Mouse (Mus musculus) hematopoietic stem cell, adult 5-6 weeks (primary cell): ENCODE measurements around the gene Rnls. TPM values are rescaled to one million over a fixed set of nuclear protein-coding genes. Genes with fewer than 3 reads are reported as not detected.

Experiments used
- ATAC-seq, 2 experiments: fragments of 125-278 bp in 1 of 2; replicated peaks in 1 of 2; 2 replicates each; pipeline ENCODE4 v1.8.0; 2016 to 2017; ENCODE audit warnings: inconsistent platforms in 2 of 2, mild to moderate bottlenecking in 2 of 2, moderate number of reproducible peaks in 2 of 2, low read depth in 1 of 2, moderate TSS enrichment in 1 of 2; ENCODE audit not compliant: low FRiP score in 2 of 2, poor library complexity in 2 of 2, severe bottlenecking in 2 of 2, insufficient read depth in 1 of 2, low TSS enrichment in 1 of 2
- total RNA-seq: library from RNA; stranded (forward); fragments of 172-1452, 232-1000 nt; gene quantifications from 2 replicates; pipeline ENCODE4 v1.2.3, GENCODE M21; 2017

Gene Rnls
- total RNA-seq, 1 experiment from 2014 or later = 1.7 TPM

GRCm38 (mm10) chr19:33099201-33099788 is 292.8 kb downstream of the Rnls start:
- ATAC-seq = no peak

DNA sequence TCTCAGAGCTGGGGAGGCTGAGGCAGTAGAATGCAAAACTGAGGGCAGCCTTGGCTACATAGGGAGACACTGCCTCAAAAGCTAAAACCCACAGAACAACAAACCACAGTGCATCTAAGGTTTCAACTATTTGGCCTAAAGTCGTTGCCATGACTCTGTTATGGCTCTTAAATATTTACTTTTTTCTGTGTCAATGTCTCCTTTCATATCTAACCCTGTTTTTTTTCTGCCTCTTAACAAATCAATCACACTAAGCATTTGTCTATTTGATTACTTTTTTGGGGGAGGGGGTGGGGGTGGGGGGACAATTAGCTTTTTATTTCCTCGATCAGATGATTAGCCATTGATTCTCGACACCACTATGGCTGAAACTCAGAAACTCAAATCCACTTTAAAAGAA is 294.4 kb downstream of the Rnls start:
- no peak for ATAC-seq

DNA sequence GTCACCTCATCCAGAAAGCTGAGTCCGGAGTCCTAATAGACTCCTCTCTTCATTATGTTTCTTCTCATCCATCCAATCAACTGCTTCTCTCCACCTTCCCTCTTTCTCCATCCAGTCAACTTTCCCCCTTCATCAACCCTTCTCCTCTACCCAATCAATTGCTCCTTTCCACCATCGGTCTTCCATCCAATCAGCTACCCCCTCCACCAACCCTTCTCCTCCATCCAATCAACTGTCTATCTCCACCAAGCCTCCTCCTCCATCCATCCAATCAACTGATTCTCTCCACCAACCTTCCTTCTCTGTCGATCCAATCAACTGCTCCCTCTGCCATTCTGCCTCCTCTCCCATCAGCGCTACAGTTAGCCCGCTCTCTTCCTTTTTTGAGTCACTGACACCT is 295.5 kb downstream of the Rnls start:
- ATAC-seq = no peak

DNA sequence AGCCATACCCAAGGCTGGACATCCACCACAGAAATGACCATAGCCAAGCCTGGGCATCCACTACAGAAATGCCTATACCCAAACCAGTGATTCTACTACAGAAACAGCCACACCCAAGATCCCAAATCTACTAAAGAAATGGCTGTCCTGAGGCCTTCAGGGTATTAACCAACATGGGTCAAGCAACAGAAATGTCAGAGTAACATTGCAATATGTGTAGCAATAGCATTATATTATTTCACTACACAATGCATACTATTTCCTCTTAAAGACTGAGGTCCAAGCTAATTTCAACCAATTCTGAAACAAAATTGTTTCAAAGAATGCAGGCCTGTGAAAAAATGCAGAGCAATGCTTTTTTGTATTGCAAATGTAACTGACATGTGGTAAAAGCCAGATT is 299.5 kb downstream of the Rnls start:
- no peak for ATAC-seq

- no peak for ATAC-seq
Measured at GRCm38 (mm10) chr19:33091324-33091723, 300.8 kb downstream of the Rnls start.

DNA sequence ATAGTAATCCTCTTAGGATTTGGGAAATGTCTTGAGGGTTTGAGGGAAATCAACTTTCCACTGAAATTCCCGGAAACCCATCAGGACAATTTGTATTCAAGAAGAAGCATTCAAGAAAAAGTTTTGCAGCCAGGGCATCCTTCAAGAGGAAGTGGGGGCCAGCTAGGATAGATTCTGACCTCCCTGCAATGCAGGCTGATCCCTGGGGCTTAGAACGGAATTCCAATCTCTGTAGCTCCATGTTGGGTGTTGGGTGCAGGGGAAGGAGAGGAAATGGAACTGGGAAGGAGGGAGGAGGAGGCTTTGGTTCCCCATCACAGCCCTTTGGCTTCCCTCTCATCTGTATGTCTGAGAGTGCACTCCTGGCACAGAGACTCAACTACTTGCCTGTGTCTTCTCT is 303.2 kb downstream of the Rnls start:
- ATAC-seq = no peak

DNA sequence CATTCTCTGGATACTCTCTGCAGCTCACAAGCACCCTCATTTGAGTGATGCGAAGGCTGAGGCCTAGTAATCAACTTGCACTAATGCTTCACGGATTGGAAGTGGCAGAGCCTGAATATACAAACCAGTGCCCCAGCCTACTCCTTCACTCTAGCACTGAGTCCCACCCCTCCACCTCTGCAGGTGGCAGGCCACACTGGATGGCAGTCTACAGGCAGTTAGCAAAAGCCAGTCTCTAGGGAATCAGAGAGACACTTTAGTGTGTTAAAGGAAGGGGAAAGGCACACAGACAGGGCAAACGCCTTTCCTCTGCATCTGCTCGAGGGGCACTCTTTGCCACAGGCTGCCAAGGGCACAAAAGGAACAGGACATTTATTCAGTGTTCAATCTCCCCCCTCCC is 304.1 kb downstream of the Rnls start:
- ATAC-seq = no peak

Other genes with a start within 250 kb of the Rnls start
- not detected in 2 replicates for gene Lipo4, start 125.5 kb upstream of the Rnls start, total RNA-seq
- gene Gm8978, start 233.0 kb upstream of the Rnls start, total RNA-seq = not detected in 2 replicates